Mouse (Mus musculus) lung, adult 2 months (tissue): ENCODE measurements around the gene Emc9.

Source experiments
- CTCF ChIP-seq: fragments of 200-500 bp; IDR thresholded peaks from 2 replicates; pipeline ENCODE4 v1.5.1; 2011; ENCODE audit warnings: mild to moderate bottlenecking, low read length, control low read depth; ENCODE audit not compliant: insufficient read depth
- POLR2A ChIP-seq: fragments of 200-500 bp; IDR thresholded peaks from 2 replicates; pipeline ENCODE4 v1.6.1; 2011; ENCODE audit warnings: low read depth, mild to moderate bottlenecking, control low read depth, low read length, borderline replicate concordance; ENCODE audit errors: extremely low read depth

DNA sequence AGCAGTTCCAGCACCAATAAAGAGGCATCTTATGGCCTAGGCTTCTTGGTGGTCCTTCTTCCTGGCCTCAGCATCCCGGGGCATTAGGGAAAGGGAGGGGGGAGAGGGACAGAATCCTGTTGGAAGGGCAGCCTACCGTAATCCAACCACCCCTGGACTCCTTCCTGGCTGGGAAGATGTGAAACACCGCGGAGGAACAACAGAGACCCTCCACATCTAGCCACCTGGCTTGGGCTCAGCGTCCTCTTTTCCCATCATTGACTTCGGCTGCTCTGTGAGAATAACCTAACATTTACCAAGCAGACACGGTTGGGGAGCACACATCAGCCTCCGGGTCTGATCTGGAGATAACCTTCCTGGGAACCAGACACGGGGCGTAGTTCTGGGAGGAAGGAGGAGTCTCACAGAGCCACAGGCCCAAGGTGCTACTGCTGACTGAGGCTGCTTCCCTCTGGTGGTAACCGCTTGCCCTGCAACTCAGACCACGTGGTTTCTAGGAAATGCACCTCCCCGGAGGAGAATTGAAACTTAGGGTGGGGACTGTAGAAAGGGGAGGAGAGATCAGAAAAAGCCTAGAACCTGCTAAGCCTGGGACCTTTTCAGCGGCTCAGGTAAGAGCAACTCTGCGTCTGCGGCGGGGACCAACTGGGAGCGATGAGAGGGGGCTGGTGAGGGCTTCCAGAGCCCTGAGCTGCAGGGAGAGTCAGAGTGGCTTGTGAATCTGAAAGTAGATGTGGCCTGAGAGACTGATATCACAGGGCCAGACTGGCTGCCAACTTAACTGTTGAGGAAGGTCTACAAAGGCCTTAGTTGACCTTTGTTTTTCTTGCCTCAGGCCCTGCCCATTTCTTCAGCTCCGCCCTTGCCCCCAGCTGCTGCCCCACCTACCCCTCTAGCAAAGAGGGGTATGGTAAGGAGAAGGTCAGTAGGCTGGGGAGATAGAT lies 18.8 kb upstream of the Emc9 start:
- TF ChIP-seq CTCF: peak; percentile 97
- TF ChIP-seq POLR2A: peak; percentile 55; the same call in 1 of the 2 replicates
